Mouse (Mus musculus) erythroblast, embryonic 14.5 days (primary cell): ENCODE measurements around the gene St3gal3.

Experiments used
- GATA1 ChIP-seq: IDR thresholded peaks from 2 replicates; pipeline ENCODE4 v1.6.1; 2012; ENCODE audit warnings: low read length, inconsistent platforms, mixed read lengths
- TAL1 ChIP-seq: IDR thresholded peaks from 3 replicates; pipeline ENCODE4 v1.6.1; 2012; ENCODE audit warnings: low read length, inconsistent platforms, mixed read lengths

GRCm38 (mm10) chr4:117904094-117904493 is 230.6 kb downstream of the St3gal3 start:
- TF ChIP-seq GATA1, result no peak
- no peak for TF ChIP-seq TAL1
